Mouse (Mus musculus) heart, embryonic 12.5 days (tissue): Measurements from ENCODE around the gene Ddx49. TPM values are rescaled to one million over a fixed set of nuclear protein-coding genes. Genes with fewer than 3 reads are reported as not detected.

Experiments
- ATAC-seq: fragments of 200-750 bp; cut with Nextera tagmentation; 2 replicates; pipeline ENCODE4 v1.8.0; 2017; ENCODE audit warnings: moderate TSS enrichment, moderate library complexity; ENCODE audit not compliant: insufficient number of reproducible peaks, low FRiP score
- H3K27ac ChIP-seq: fragments of 300-500 bp; sonication (generic); 2 replicates; pipeline ENCODE4 v1.5.1; 2016; ENCODE audit warnings: mild to moderate bottlenecking, moderate library complexity; ENCODE audit not compliant: poor library complexity, severe bottlenecking
- H3K27me3 ChIP-seq: fragments of 300-500 bp; sonication (generic); replicated peaks from 2 replicates; pipeline ENCODE4 v1.6.1; 2016; ENCODE audit warnings: mild to moderate bottlenecking, moderate library complexity
- H3K36me3 ChIP-seq: fragments of 300-500 bp; sonication (generic); 2 replicates; pipeline ENCODE4 v1.6.1; 2016; ENCODE audit warnings: mild to moderate bottlenecking, moderate library complexity
- H3K4me1 ChIP-seq: fragments of 300-500 bp; sonication (generic); replicated peaks from 2 replicates; pipeline ENCODE4 v1.6.1; 2016; ENCODE audit warnings: mild to moderate bottlenecking
- H3K4me2 ChIP-seq: fragments of 300-500 bp; sonication (generic); 2 replicates; pipeline ENCODE4 v1.6.1; 2016; ENCODE audit warnings: mild to moderate bottlenecking, moderate library complexity
- H3K4me3 ChIP-seq: fragments of 300-500 bp; sonication (generic); 2 replicates; pipeline ENCODE4 v1.5.1; 2016; ENCODE audit warnings: mild to moderate bottlenecking
- H3K9ac ChIP-seq: fragments of 300-500 bp; sonication (generic); 2 replicates; pipeline ENCODE4 v1.6.1; 2016; ENCODE audit warnings: mild to moderate bottlenecking, moderate library complexity
- H3K9me3 ChIP-seq: fragments of 300-500 bp; sonication (generic); replicated peaks from 2 replicates; pipeline ENCODE4 v1.6.1; 2016; ENCODE audit warnings: mild to moderate bottlenecking, moderate library complexity
- WGBS: fragments of 180-500 bp; shearing (Covaris S2); methylation state at CpG from one replicate; pipeline ENCODE4 v1.1.7; 2016; 5-methylcytosine and 5-hydroxymethylcytosine counted together
- polyA plus RNA-seq: library from polyadenylated mRNA; unstranded; fragments of >200 nt; fragmentation: Nextera tagmentation; extraction: Ambion mirVana; gene quantifications from 2 replicates; pipeline ENCODE4 v1.2.1, GENCODE M21; 2016

The Ddx49 gene
- polyA plus RNA-seq, 1 experiment from 2014 or later = 34.3 TPM

GRCm38 (mm10) chr8:70267674-70268073 lies 34.6 kb downstream of the Ddx49 start:
- H3K27me3 ChIP-seq = no peaks in the 10 kb centered on the region
- H3K36me3 ChIP-seq = peaks cover 38% of the 10 kb centered on the region
- 75% methylated on average over 3 of the region's 3 CpGs for WGBS
- no peak for ATAC-seq
- H3K9me3 ChIP-seq = no peaks in the 10 kb centered on the region
- no peak overlapping the region for H3K27ac ChIP-seq
- no peak overlapping the region for H3K4me3 ChIP-seq
- H3K9ac ChIP-seq = no peak overlapping the region
- H3K4me2 ChIP-seq = no peak overlapping the region
- H3K4me1 ChIP-seq = peaks cover 15% of the 10 kb centered on the region

- Histone ChIP-seq H3K27ac (no peak overlapping the region), H3K4me1 (0 out of 2 replicates have a peak, but pooled peaks cover 5% of the 10 kb centered on the region), H3K36me3 (peaks cover 96% of the 10 kb centered on the region), H3K9me3 (no peaks in the 10 kb centered on the region), H3K9ac (no peak overlapping the region), H3K27me3 (no peaks in the 10 kb centered on the region), H3K4me3 (no peak overlapping the region), H3K4me2 (no peak overlapping the region)
- 42% methylated on average over 2 of the region's 2 CpGs for WGBS
- ATAC-seq = no peak
Measured at GRCm38 (mm10) chr8:70259043-70259442, 43.2 kb downstream of the Ddx49 start.

GRCm38 (mm10) chr8:70258600-70258999 lies 43.7 kb downstream of the Ddx49 start:
- ATAC-seq = no peak
- H3K4me1 ChIP-seq = 0 out of 2 replicates have a peak, but pooled peaks cover 5% of the 10 kb centered on the region
- H3K36me3 ChIP-seq = peaks cover 96% of the 10 kb centered on the region
- 88% methylated on average over 5 of the region's 5 CpGs for WGBS
- H3K9me3 ChIP-seq = no peaks in the 10 kb centered on the region
- H3K4me3 ChIP-seq = no peak overlapping the region
- no peak overlapping the region for H3K27ac ChIP-seq
- no peak overlapping the region for H3K4me2 ChIP-seq
- H3K9ac ChIP-seq = no peak overlapping the region
- H3K27me3 ChIP-seq = no peaks in the 10 kb centered on the region

GRCm38 (mm10) chr8:70257456-70257855 lies 44.8 kb downstream of the Ddx49 start:
- no peak overlapping the region for H3K4me3 ChIP-seq
- peaks cover 96% of the 10 kb centered on the region for H3K36me3 ChIP-seq
- H3K27me3 ChIP-seq = no peaks in the 10 kb centered on the region
- H3K4me2 ChIP-seq = no peak overlapping the region
- no peak for ATAC-seq
- WGBS = 80% methylated on average over 3 of the region's 3 CpGs
- 0 out of 2 replicates have a peak, but pooled peaks cover 5% of the 10 kb centered on the region for H3K4me1 ChIP-seq
- no peak overlapping the region for H3K27ac ChIP-seq
- H3K9me3 ChIP-seq = no peaks in the 10 kb centered on the region
- no peak overlapping the region for H3K9ac ChIP-seq

GRCm38 (mm10) chr8:70254628-70255027 lies 47.7 kb downstream of the Ddx49 start:
- Histone ChIP-seq H3K4me2 (no peak overlapping the region), H3K9me3 (no peaks in the 10 kb centered on the region), H3K4me1 (0 out of 2 replicates have a peak, but pooled peaks cover 5% of the 10 kb centered on the region), H3K27ac (no peak overlapping the region), H3K27me3 (no peaks in the 10 kb centered on the region), H3K9ac (no peak overlapping the region), H3K4me3 (no peak overlapping the region), H3K36me3 (peaks cover 95% of the 10 kb centered on the region)
- ATAC-seq = no peak
- 76% methylated on average over 1 of the region's 1 CpGs for WGBS

GRCm38 (mm10) chr8:70247841-70248240 lies 54.4 kb downstream of the Ddx49 start:
- no peak overlapping the region for H3K9ac ChIP-seq
- H3K9me3 ChIP-seq = no peaks in the 10 kb centered on the region
- peaks cover 92% of the 10 kb centered on the region for H3K36me3 ChIP-seq
- 93% methylated on average over 3 of the region's 3 CpGs for WGBS
- no peak overlapping the region for H3K4me2 ChIP-seq
- no peaks in the 10 kb centered on the region for H3K27me3 ChIP-seq
- H3K27ac ChIP-seq = no peak overlapping the region
- H3K4me3 ChIP-seq = no peak overlapping the region
- no peaks in the 10 kb centered on the region; the same call in 1 of the 2 replicates for H3K4me1 ChIP-seq
- no peak for ATAC-seq

GRCm38 (mm10) chr8:70246622-70247021 lies 55.7 kb downstream of the Ddx49 start:
- no peak overlapping the region for H3K4me2 ChIP-seq

More at GRCm38 (mm10) chr8:70246622-70247021, 55.7 kb downstream of the Ddx49 start:
- H3K4me1 ChIP-seq = no peaks in the 10 kb centered on the region; the same call in 1 of the 2 replicates
- H3K9me3 ChIP-seq = no peaks in the 10 kb centered on the region
- WGBS = 86% methylated on average over 6 of the region's 6 CpGs
- no peak overlapping the region for H3K27ac ChIP-seq
- H3K9ac ChIP-seq = no peak overlapping the region
- ATAC-seq = no peak
- peaks cover 92% of the 10 kb centered on the region for H3K36me3 ChIP-seq
- no peak overlapping the region for H3K4me3 ChIP-seq
- no peaks in the 10 kb centered on the region for H3K27me3 ChIP-seq

Other genes with a start within 250 kb of the Ddx49 start
- gene Tm6sf2, start 229.6 kb downstream of the Ddx49 start, polyA plus RNA-seq = 1.3 and 1.6 TPM in 2 replicates
- 0.11 and 0.24 TPM in 2 replicates for gene Hapln4, start 219.0 kb downstream of the Ddx49 start, polyA plus RNA-seq
- gene Ncan, start 181.6 kb downstream of the Ddx49 start, polyA plus RNA-seq = 0.17 and 0.31 TPM in 2 replicates
- gene Nr2c2ap, start 171.2 kb downstream of the Ddx49 start, polyA plus RNA-seq = 28.5 and 29.1 TPM in 2 replicates
- 17.7 and 18.7 TPM in 2 replicates for gene Rfxank, start 163.3 kb downstream of the Ddx49 start, polyA plus RNA-seq
- gene Borcs8, start 163.0 kb downstream of the Ddx49 start, polyA plus RNA-seq = 30.3 and 38.1 TPM in 2 replicates
- gene Mef2b, start 162.8 kb downstream of the Ddx49 start, polyA plus RNA-seq = not detected in 2 replicates
- 98.0 and 100 TPM in 2 replicates for gene Tmem161a, start 130.1 kb downstream of the Ddx49 start, polyA plus RNA-seq
- gene Slc25a42, start 90.2 kb downstream of the Ddx49 start, polyA plus RNA-seq = 8.5 and 9.7 TPM in 2 replicates
- gene Sugp2, start 68.3 kb downstream of the Ddx49 start, polyA plus RNA-seq = 33.8 and 36.0 TPM in 2 replicates
- 22.6 and 23.4 TPM in 2 replicates for gene Armc6, start 68.0 kb downstream of the Ddx49 start, polyA plus RNA-seq
- 46.0 and 48.4 TPM in 2 replicates for gene Homer3, start 19.7 kb downstream of the Ddx49 start, polyA plus RNA-seq
- gene Cope, start within 50 bp of the Ddx49 start, polyA plus RNA-seq = 251 and 272 TPM in 2 replicates
- 2.1 and 2.5 TPM in 2 replicates for gene Cers1, start 13.3 kb upstream of the Ddx49 start, polyA plus RNA-seq
- gene Gdf1, start 27.3 kb upstream of the Ddx49 start, polyA plus RNA-seq = 2.1 TPM in 2 replicates
- 24.5 and 25.5 TPM in 2 replicates for gene Upf1, start 50.8 kb upstream of the Ddx49 start, polyA plus RNA-seq
- 2.7 and 3.6 TPM in 2 replicates for gene Comp, start 71.1 kb upstream of the Ddx49 start, polyA plus RNA-seq
- gene Crtc1, start 137.1 kb upstream of the Ddx49 start, polyA plus RNA-seq = 14.9 and 15.0 TPM in 2 replicates
- gene Klhl26, start 174.5 kb upstream of the Ddx49 start, polyA plus RNA-seq = 12.6 and 14.0 TPM in 2 replicates
- gene Tmem59l, start 184.9 kb upstream of the Ddx49 start, polyA plus RNA-seq = 0.22 and 0.33 TPM in 2 replicates
- gene Crlf1, start 190.7 kb upstream of the Ddx49 start, polyA plus RNA-seq = 1.00 and 1.8 TPM in 2 replicates
- 115 TPM in 2 replicates for gene Rex1bd, start 204.3 kb upstream of the Ddx49 start, polyA plus RNA-seq
- 779 and 792 TPM in 2 replicates for gene Uba52, start 208.3 kb upstream of the Ddx49 start, polyA plus RNA-seq
- 227 and 231 TPM in 2 replicates for gene Fkbp8, start 225.2 kb upstream of the Ddx49 start, polyA plus RNA-seq
- 64.2 and 65.7 TPM in 2 replicates for gene Kxd1, start 225.5 kb upstream of the Ddx49 start, polyA plus RNA-seq
- gene Ell, start 237.0 kb upstream of the Ddx49 start, polyA plus RNA-seq = 13.5 and 14.7 TPM in 2 replicates